In the genomic region with DNA sequence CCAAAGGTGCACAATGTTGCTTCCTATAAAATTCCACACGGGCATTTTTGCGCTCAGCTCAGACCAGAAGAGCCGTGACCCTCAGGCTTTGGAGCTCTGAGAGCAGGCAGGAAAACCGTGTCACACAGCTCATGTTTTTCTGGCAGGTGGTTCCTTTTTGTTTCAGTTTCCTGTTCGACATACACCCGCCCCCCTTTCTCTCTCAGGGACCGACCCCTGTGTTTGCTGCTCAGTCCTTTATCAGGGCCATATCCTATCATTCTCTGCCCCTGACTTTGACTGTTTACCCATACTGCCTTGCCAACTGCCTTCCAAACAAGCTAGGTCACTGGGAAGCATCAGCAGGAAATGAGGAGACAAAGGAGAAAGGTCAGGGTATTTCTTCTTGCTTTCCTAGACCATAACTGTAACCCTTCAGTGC, we compare ENCODE assay signal across 8 mouse cellular contexts.
DNase-seq lines count a peak whose midpoint lies in the region; ATAC-seq lines count a peak whose summit lies in the region.

No protein-coding gene starts in this region.

- no peaks in the 10 kb centered on the region for H3K36me3 ChIP-seq in embryonic facial prominence, embryonic 14.5 days (ENCODE audit: control insufficient read depth, insufficient read depth, low read length)
- H3K36me3 ChIP-seq in hindbrain, embryonic 10.5 days, result no peaks in the 10 kb centered on the region
- H3K36me3 ChIP-seq in midbrain, embryonic 15.5 days (replicated peaks), result no peaks in the 10 kb centered on the region
- H3K36me3 ChIP-seq in forebrain, embryonic 14.5 days (ENCODE audit: control insufficient read depth, insufficient read depth, low read length), result no peaks in the 10 kb centered on the region

- 49% methylated on average over 7 of the region's 7 CpGs for WGBS in embryonic facial prominence, embryonic 14.5 days
- WGBS in hindbrain, embryonic 10.5 days, result 75% methylated on average over 7 of the region's 7 CpGs
- 82% methylated on average over 7 of the region's 7 CpGs for WGBS in midbrain, embryonic 15.5 days
- WGBS in forebrain, embryonic 14.5 days, result 82% methylated on average over 7 of the region's 7 CpGs

- no peak overlapping the region for H3K4me2 ChIP-seq in embryonic facial prominence, embryonic 14.5 days (ENCODE audit: low read depth, low read length)
- H3K4me2 ChIP-seq in midbrain, embryonic 15.5 days, result no peak overlapping the region
- no peak overlapping the region for H3K4me2 ChIP-seq in forebrain, embryonic 14.5 days (ENCODE audit: low read length)

- no peak overlapping the region for H3K27ac ChIP-seq in embryonic facial prominence, embryonic 14.5 days (replicated peaks; ENCODE audit: low read depth, low read length)
- no peak overlapping the region for H3K27ac ChIP-seq in hindbrain, embryonic 10.5 days
- H3K27ac ChIP-seq in midbrain, embryonic 15.5 days, result no peak overlapping the region
- H3K27ac ChIP-seq in forebrain, embryonic 14.5 days (ENCODE audit: low read depth, low read length), result no peak overlapping the region

- H3K9me3 ChIP-seq in embryonic facial prominence, embryonic 14.5 days (ENCODE audit: control insufficient read depth, low read length), result no peaks in the 10 kb centered on the region
- H3K9me3 ChIP-seq in hindbrain, embryonic 10.5 days, result no peaks in the 10 kb centered on the region
- H3K9me3 ChIP-seq in midbrain, embryonic 15.5 days, result no peaks in the 10 kb centered on the region
- no peaks in the 10 kb centered on the region for H3K9me3 ChIP-seq in forebrain, embryonic 14.5 days (replicated peaks; ENCODE audit: control insufficient read depth, low read length)

- no peaks in the 10 kb centered on the region for H3K4me1 ChIP-seq in embryonic facial prominence, embryonic 14.5 days (ENCODE audit: control insufficient read depth, insufficient read depth, low read length)
- peaks cover 9% of the 10 kb centered on the region; the same call in 1 of the 2 replicates for H3K4me1 ChIP-seq in hindbrain, embryonic 10.5 days (replicated peaks)
- H3K4me1 ChIP-seq in midbrain, embryonic 15.5 days, result no peaks in the 10 kb centered on the region
- H3K4me1 ChIP-seq in forebrain, embryonic 14.5 days (ENCODE audit: control insufficient read depth, insufficient read depth, low read length), result no peaks in the 10 kb centered on the region

- no peak overlapping the region for H3K4me3 ChIP-seq in embryonic facial prominence, embryonic 14.5 days (ENCODE audit: low read depth, low read length)
- H3K4me3 ChIP-seq in hindbrain, embryonic 10.5 days, result no peak overlapping the region
- H3K4me3 ChIP-seq in midbrain, embryonic 15.5 days, result no peak overlapping the region
- no peak overlapping the region for H3K4me3 ChIP-seq in forebrain, embryonic 14.5 days (ENCODE audit: low read depth, low read length)

- peak; percentile 30 for DNase-seq in A20 (ENCODE audit: low read depth, low spot score)
- peak; percentile 29 for DNase-seq in embryonic facial prominence, embryonic 14.5 days (ENCODE audit: low spot score)
- DNase-seq in kidney, adult 9 months, result peak; percentile 29
- peak; percentile 25 for DNase-seq in lung, postnatal 14 days
- DNase-seq in hindbrain, embryonic 10.5 days (ENCODE audit: low spot score), result no peak
- no peak for DNase-seq in adrenal gland, postnatal 25 days
- no peak for DNase-seq in forebrain, embryonic 14.5 days (ENCODE audit: low spot score)

- no peak overlapping the region for H3K9ac ChIP-seq in embryonic facial prominence, embryonic 14.5 days (ENCODE audit: low read depth, low read length)
- H3K9ac ChIP-seq in midbrain, embryonic 15.5 days, result no peak overlapping the region
- no peak overlapping the region for H3K9ac ChIP-seq in forebrain, embryonic 14.5 days (ENCODE audit: low read length)

- ATAC-seq in embryonic facial prominence, embryonic 14.5 days (ENCODE audit: low read depth), result no peak
- ATAC-seq in midbrain, embryonic 15.5 days (replicated peaks), result no peak
- ATAC-seq in forebrain, embryonic 14.5 days, result no peak

- no peaks in the 10 kb centered on the region for H3K27me3 ChIP-seq in embryonic facial prominence, embryonic 14.5 days (replicated peaks; ENCODE audit: control insufficient read depth, insufficient read depth, low read length)
- no peaks in the 10 kb centered on the region for H3K27me3 ChIP-seq in hindbrain, embryonic 10.5 days (ENCODE audit: insufficient read depth, poor library complexity, severe bottlenecking)
- no peaks in the 10 kb centered on the region for H3K27me3 ChIP-seq in midbrain, embryonic 15.5 days (replicated peaks)
- 0 out of 2 replicates have a peak, but pooled peaks cover 4% of the 10 kb centered on the region for H3K27me3 ChIP-seq in forebrain, embryonic 14.5 days (replicated peaks; ENCODE audit: control insufficient read depth, insufficient read depth, low read length)

Comparison
In these comparisons a context has a peak if more than half of its experiments do, and no peak if none do; other contexts are left out.
1. DNase-seq: peak in A20 (single experiment), embryonic facial prominence, embryonic 14.5 days (single experiment), kidney, adult 9 months (single experiment) and lung, postnatal 14 days (single experiment); none in hindbrain, embryonic 10.5 days (single experiment), adrenal gland, postnatal 25 days (single experiment) and forebrain, embryonic 14.5 days (single experiment).